Mouse (Mus musculus): ENCODE measurements around the gene Sox12.

- no peak for TF ChIP-seq CTCF (IDR thresholded peaks at IDR 0.05; ENCODE audit: extremely low read depth, insufficient read depth, low read length)
- peak; percentile 62 for TF ChIP-seq POLR2A (IDR thresholded peaks at IDR 0.05; ENCODE audit: extremely low read depth, insufficient read depth, low read length)
These were observed 16.8 kb upstream of the Sox12 start, which contains the start of gene Zcchc3 for GRCm38 (mm10) chr2:152414591-152415165.

Measured in cortical plate, adult 2 months (tissue).